24 mouse cellular contexts compared by ENCODE assay signal in the genomic region with DNA sequence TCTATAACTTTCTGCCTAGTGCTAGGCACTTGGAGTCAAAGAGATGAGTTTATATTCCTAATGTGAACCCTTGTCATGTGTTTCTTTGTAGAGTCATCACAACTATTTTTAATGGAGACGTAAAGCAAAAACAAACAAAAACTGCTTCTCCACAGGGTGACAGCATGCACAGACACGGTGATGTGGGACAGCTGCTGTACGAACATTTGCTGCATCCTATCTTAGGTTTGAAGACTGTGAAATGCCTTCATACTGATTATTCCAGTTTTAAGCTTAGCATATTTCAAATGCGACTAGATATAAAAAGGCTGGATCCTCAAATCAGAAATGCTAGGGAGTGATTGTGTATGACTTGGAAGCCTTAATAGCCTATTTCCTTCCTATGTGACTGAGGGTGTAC.
"Had no signal": no experiment of that assay in that cellular context is flagged by ENCODE, and none has a peak within 500 bp of the region (broad histone marks: within the 10 kb centered on the region; RNA-seq: fewer than 3 reads in every experiment).

No protein-coding gene starts in this region.

- H3K4me2 ChIP-seq: heart, embryonic 12.5 days; hindbrain, embryonic 12.5 days; hindbrain, embryonic 14.5 days; intestine, embryonic 15.5 days; limb, embryonic 12.5 days; liver, embryonic 11.5 days; liver, embryonic 13.5 days had no signal

- H3K27ac ChIP-seq: gastrocnemius, adult 2 months; heart, embryonic 10.5 days; hindbrain, embryonic 10.5 days; hindbrain, embryonic 12.5 days; hindbrain, embryonic 14.5 days; intestine, embryonic 15.5 days; layer of hippocampus, adult 2 months; left cerebral cortex, adult 2 months; limb, embryonic 10.5 days; limb, embryonic 12.5 days; liver, embryonic 13.5 days had no signal

- H3K9ac ChIP-seq: heart, embryonic 12.5 days; hindbrain, embryonic 12.5 days; hindbrain, embryonic 14.5 days; intestine, embryonic 15.5 days; limb, embryonic 12.5 days; liver, embryonic 13.5 days had no signal

- H3K9me3 ChIP-seq: heart, embryonic 10.5 days; heart, embryonic 12.5 days; hindbrain, embryonic 10.5 days; hindbrain, embryonic 12.5 days; intestine, embryonic 15.5 days; limb, embryonic 10.5 days; limb, embryonic 12.5 days; liver, embryonic 13.5 days had no signal

- H3K27me3 ChIP-seq: heart, embryonic 12.5 days; hindbrain, embryonic 12.5 days; intestine, embryonic 15.5 days; limb, embryonic 12.5 days; liver, embryonic 13.5 days had no signal

- DNase-seq: gastrocnemius, adult 2 months; gastrocnemius, postnatal 10 days; gastrocnemius, postnatal 25 days; heart, adult 18-20 months; heart, postnatal 4 days; kidney, adult 8-10 months; kidney, postnatal 36 days; liver; liver, embryonic 13.5 days had no signal

- H3K4me3 ChIP-seq: gastrocnemius, adult 2 months; heart, embryonic 10.5 days; heart, embryonic 12.5 days; hindbrain, embryonic 10.5 days; hindbrain, embryonic 12.5 days; intestine, embryonic 15.5 days; layer of hippocampus, adult 2 months; left cerebral cortex, adult 2 months; limb, embryonic 10.5 days; limb, embryonic 12.5 days; liver, embryonic 13.5 days had no signal

- ATAC-seq: forebrain, embryonic 16.5 days; hindbrain, embryonic 16.5 days; inflammation-experienced regulatory T-cells, adult 6 months; intestine, embryonic 15.5 days; intestine, postnatal 0 days had no signal

- H3K4me1 ChIP-seq: hindbrain, embryonic 10.5 days; hindbrain, embryonic 12.5 days; intestine, embryonic 15.5 days; limb, embryonic 10.5 days; limb, embryonic 12.5 days had no signal

- H3K36me3 ChIP-seq: heart, embryonic 10.5 days; heart, embryonic 12.5 days; hindbrain, embryonic 10.5 days; hindbrain, embryonic 12.5 days; intestine, embryonic 15.5 days; limb, embryonic 10.5 days; limb, embryonic 12.5 days; liver, embryonic 13.5 days had no signal
